Mouse (Mus musculus): ENCODE results near the gene Ntf5.
"Not testable (repeated sequence)": the region's sequence is repeated elsewhere in the genome, so short reads cannot be mapped to it uniquely, and the experiment has no call there.

Gene Ntf5

GRCm38 (mm10) chr7:45461781-45462180, 48.3 kb downstream of the Ntf5 start:
- no peak for DNase-seq (ENCODE audit: low read depth, low spot score)

GRCm38 (mm10) chr7:45462325-45462724, 48.8 kb downstream of the Ntf5 start:
- no peak for DNase-seq (ENCODE audit: low read depth, low spot score)

GRCm38 (mm10) chr7:45462868-45463267, 49.4 kb downstream of the Ntf5 start:
- not testable (repeated sequence) for DNase-seq (ENCODE audit: low read depth, low spot score)

GRCm38 (mm10) chr7:45463987-45464778, 50.7 kb downstream of the Ntf5 start:
- no peak for DNase-seq (ENCODE audit: low read depth, low spot score)

- no peak for DNase-seq (ENCODE audit: low read depth, low spot score)
Measured at GRCm38 (mm10) chr7:45465112-45465511, 51.6 kb downstream of the Ntf5 start.

GRCm38 (mm10) chr7:45465549-45465948, 52.1 kb downstream of the Ntf5 start:
- DNase-seq (ENCODE audit: low read depth, low spot score): no peak

- peak; percentile 90 for DNase-seq (ENCODE audit: low read depth, low spot score)
Measured at GRCm38 (mm10) chr7:45466283-45467089, 53.0 kb downstream of the Ntf5 start, which contains the start of gene Bax. TSS of gene Bax (minus strand) at chr7:45466898.
